Mouse (Mus musculus) spleen, adult 2 months (tissue): Measurements from ENCODE around the gene Cc2d2a. TPM values are rescaled to one million over a fixed set of nuclear protein-coding genes. Genes with fewer than 3 reads are reported as not detected.

Experiments
- DNase-seq, 2 experiments: peaks; one replicate each; pipeline versions ENCODE4 v3.0.0 to v3.0.0-alpha.2; 2012 to 2021; ENCODE audit warnings: low spot score in 2 of 2, low read depth in 1 of 2
- H3K27ac ChIP-seq: fragments of 200-500 bp; 2 replicates; pipeline ENCODE4 v1.5.1; 2012; ENCODE audit warnings: low read length, inconsistent platforms; ENCODE audit not compliant: insufficient read depth
- H3K27me3 ChIP-seq: fragments of 200-500 bp; 2 replicates; pipeline ENCODE4 v1.6.1; 2012; ENCODE audit warnings: mild to moderate bottlenecking, moderate library complexity, low read length, inconsistent platforms; ENCODE audit not compliant: control insufficient read depth, insufficient read depth
- H3K36me3 ChIP-seq: fragments of 200-500 bp; 2 replicates; pipeline ENCODE4 v1.6.1; 2012; ENCODE audit warnings: mild to moderate bottlenecking, low read length, inconsistent platforms; ENCODE audit not compliant: control insufficient read depth, insufficient read depth
- H3K4me1 ChIP-seq: fragments of 200-500 bp; 2 replicates; pipeline ENCODE4 v1.6.1; 2011; ENCODE audit warnings: inconsistent platforms; ENCODE audit not compliant: control insufficient read depth, insufficient read depth, insufficient read length
- H3K4me3 ChIP-seq: fragments of 200-500 bp; 2 replicates; pipeline ENCODE4 v1.5.1; 2011; ENCODE audit warnings: mild to moderate bottlenecking, inconsistent platforms; ENCODE audit not compliant: insufficient read depth, insufficient read length; ENCODE audit errors: extremely low read depth
- CTCF ChIP-seq: fragments of 200-500 bp; IDR thresholded peaks from 2 replicates; pipeline ENCODE4 v1.5.1; 2011; ENCODE audit warnings: mild to moderate bottlenecking, inconsistent platforms; ENCODE audit not compliant: insufficient read depth, insufficient read length, insufficient replicate concordance; ENCODE audit errors: extremely low read depth
- POLR2A ChIP-seq: fragments of 200-500 bp; IDR thresholded peaks from 2 replicates; pipeline ENCODE4 v1.6.1; 2011; ENCODE audit warnings: low read depth, low read length, inconsistent platforms
- WGBS: fragments of 180-500 bp; shearing (Covaris S2); methylation state at CpG from one replicate; pipeline ENCODE4 v1.1.7; 2018; 5-methylcytosine and 5-hydroxymethylcytosine counted together
- polyA plus RNA-seq: library from polyadenylated mRNA; depleted of rRNA; stranded (reverse); fragments of >200 nt; gene quantifications from 2 replicates; pipeline ENCODE4 v1.2.3, GENCODE M21; 2012

Cc2d2a gene
- polyA plus RNA-seq, 1 experiment: 0.58 TPM

DNA sequence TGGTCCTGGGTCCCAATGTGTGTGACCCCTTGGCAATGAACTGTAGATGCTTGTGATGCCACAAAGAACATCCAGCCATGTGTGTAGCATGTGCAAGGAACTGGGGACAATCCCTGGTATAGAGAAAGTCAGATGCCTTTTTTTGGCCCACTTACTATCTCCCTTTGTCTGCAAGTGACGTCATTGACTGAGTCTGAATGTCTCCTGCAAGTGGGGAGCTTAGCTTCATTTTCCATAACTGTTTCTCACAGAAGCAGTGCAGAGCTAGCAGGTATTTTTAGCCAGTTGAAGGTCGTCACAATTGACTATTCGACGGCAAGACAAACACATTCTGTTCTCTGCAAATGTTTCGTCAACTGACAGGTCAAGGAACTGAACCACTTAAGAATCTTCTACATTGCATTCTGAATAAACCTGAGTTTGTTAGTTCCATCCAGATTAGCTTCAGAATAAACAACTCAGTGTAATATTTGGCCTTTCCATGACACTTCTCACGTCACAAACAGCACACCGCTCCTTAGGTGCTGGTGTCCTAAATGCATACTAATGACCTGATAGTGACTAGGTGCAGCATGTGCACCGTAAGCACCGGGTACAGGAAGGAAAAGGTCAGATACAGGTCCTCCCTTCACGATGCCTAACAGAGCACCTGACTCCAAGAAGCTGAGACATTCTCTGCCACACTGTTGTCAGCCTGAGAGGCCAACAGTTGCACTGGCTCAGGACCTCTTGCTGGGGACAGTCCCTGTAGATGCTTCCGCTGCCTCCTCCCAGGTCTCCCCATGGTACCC lies 66.4 kb downstream of the Cc2d2a start:
- WGBS: 81% methylated on average over 11 of the region's 11 CpGs
- H3K27me3 ChIP-seq: no peaks in the 10 kb centered on the region

DNA sequence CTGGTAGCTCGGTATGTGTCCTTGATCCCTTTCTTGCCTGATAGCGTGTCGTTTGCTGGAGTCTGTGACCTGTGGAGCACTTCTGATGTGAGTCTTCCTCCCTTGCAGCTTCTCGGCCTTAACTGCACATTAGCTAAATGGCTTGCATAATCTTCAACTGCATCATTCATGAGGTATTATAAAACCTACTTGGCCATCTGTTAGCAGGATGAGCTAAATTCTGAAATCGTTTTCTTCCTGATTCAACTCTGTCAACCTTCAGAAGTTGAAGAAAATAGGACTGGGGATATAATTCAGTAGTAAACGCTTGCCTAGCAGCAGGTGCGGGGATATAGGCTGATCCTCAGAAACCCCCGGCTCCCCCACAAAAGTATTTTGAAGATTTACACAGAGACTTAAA lies 70.2 kb downstream of the Cc2d2a start:
- 89% methylated on average over 8 of the region's 8 CpGs for WGBS
- no peak overlapping the region for H3K4me3 ChIP-seq
- H3K27ac ChIP-seq: no peak overlapping the region
- no peaks in the 10 kb centered on the region for H3K27me3 ChIP-seq
- no peaks in the 10 kb centered on the region for H3K4me1 ChIP-seq
- TF ChIP-seq CTCF: no peak
- no peak for TF ChIP-seq POLR2A
- H3K36me3 ChIP-seq: no peaks in the 10 kb centered on the region
- DNase-seq: no peak

More for the DNA sequence above, 66.4 kb downstream of the Cc2d2a start:
- Histone ChIP-seq H3K4me1 (no peaks in the 10 kb centered on the region), H3K4me3 (no peak overlapping the region), H3K36me3 (no peaks in the 10 kb centered on the region), H3K27ac (no peak overlapping the region)
- no peak for DNase-seq
- TF ChIP-seq CTCF: no peak
- no peak for TF ChIP-seq POLR2A

DNA sequence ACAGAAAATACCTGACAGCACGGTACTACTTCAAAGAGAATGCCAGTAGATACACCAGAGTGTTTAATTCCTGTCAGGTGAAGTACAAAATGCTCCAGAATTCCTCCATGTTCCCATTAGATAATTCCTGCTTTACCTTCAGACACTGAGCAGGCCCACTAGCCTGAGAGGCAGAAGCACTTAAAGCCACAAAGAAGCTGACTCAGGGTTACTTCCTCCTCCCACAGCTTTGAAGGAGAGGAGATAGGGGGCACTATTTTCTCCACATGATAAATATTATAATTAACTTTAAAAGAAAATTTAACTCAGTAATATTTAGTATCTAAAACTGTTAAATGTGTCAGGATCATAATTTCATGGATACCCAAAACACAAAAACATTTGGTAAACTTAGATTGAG lies 82.0 kb downstream of the Cc2d2a start:
- Histone ChIP-seq H3K27me3 (no peaks in the 10 kb centered on the region), H3K36me3 (peaks cover 5% of the 10 kb centered on the region; the same call in 1 of the 2 replicates), H3K27ac (no peak overlapping the region), H3K4me1 (no peaks in the 10 kb centered on the region), H3K4me3 (no peak overlapping the region)
- no peak for DNase-seq
- WGBS: 93% methylated on average over 1 of the region's 1 CpGs
- TF ChIP-seq POLR2A (no peak), CTCF (no peak)

DNA sequence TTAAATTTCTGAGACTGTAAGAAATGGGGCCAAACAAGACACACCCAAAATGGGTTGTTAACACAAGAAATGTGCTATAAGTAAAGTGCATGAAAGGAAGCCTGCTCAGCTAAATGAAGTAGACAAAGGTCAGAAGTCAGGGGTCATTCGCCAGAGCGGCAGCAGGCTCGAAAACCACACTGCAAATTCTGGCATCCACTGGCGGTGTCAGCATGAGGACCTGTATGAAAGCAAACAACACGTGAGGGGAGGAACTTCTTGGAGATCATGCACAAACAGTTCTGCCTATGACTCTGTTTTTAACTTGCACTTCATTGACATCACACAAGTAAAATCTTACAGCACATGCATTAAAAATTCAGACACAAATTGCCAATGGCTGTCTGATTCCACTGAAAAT lies 83.0 kb downstream of the Cc2d2a start:
- H3K36me3 ChIP-seq: peaks cover 4% of the 10 kb centered on the region; the same call in 1 of the 2 replicates
- H3K27me3 ChIP-seq: no peaks in the 10 kb centered on the region
- no peak overlapping the region for H3K4me3 ChIP-seq
- WGBS: 81% methylated on average over 5 of the region's 5 CpGs
- no peak overlapping the region for H3K27ac ChIP-seq
- TF ChIP-seq CTCF: no peak
- no peak for TF ChIP-seq POLR2A
- H3K4me1 ChIP-seq: no peaks in the 10 kb centered on the region
- DNase-seq: no peak

DNA sequence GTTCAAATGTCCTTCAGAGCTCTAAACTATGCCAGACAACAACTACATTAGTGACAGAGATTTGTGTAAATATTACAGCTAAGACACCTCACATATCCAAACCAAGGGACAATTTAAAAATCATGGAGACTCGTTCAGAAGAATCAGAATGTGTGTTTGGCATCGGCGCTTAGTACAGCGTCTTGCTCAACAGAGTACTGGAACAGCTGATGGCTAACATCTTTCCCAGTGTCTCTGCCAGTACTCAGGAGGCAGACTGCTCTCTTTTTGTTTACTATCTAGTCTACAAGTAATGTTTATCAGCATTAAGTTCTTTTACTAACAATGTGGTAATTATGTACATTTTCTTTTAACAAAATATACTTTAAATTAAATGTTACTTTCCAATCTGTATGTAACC lies 85.9 kb downstream of the Cc2d2a start:
- Histone ChIP-seq H3K27me3 (no peaks in the 10 kb centered on the region), H3K36me3 (peaks cover 7% of the 10 kb centered on the region; the same call in 1 of the 2 replicates), H3K27ac (no peak overlapping the region), H3K4me3 (no peak overlapping the region), H3K4me1 (no peaks in the 10 kb centered on the region)
- WGBS: 90% methylated on average over 4 of the region's 4 CpGs
- no peak for DNase-seq
- TF ChIP-seq CTCF (no peak), POLR2A (no peak)

DNA sequence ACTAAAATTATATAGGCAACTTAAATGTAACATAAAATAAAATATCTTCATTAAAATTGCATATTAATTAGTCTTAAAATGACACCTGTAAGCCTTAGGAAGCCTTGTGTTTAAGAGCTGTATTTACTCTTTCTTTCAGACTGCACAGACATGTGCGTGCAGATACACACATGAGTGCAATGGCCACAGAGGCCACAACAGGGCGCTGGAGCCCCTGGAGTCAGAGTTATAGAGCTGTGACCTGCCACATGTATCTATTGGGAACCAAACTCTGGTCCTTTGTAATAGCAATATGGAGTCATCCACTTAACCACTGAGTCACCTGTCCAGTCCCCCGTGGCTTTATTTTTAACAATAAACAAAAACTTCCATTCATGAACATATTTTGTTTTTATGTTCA lies 86.9 kb downstream of the Cc2d2a start:
- TF ChIP-seq CTCF: no peak
- TF ChIP-seq POLR2A: no peak
- H3K27ac ChIP-seq: no peak overlapping the region
- no peaks in the 10 kb centered on the region for H3K27me3 ChIP-seq
- no peak for DNase-seq
- no peaks in the 10 kb centered on the region for H3K4me1 ChIP-seq
- H3K36me3 ChIP-seq: peaks cover 7% of the 10 kb centered on the region; the same call in 1 of the 2 replicates
- no peak overlapping the region for H3K4me3 ChIP-seq
- 91% methylated on average over 3 of the region's 3 CpGs for WGBS
